Mouse (Mus musculus) lung, adult 2 months (tissue): Measurements from ENCODE around the gene Pdk2. TPM values are rescaled to one million over a fixed set of nuclear protein-coding genes. Genes with fewer than 3 reads are reported as not detected.
A peak's percentile ranks its signal among the peaks of the same experiment; 100 is the strongest.

Source experiments
- DNase-seq: peaks from one replicate; pipeline ENCODE4 v3.0.0; 2022
- H3K4me1 ChIP-seq: fragments of 200-500 bp; 2 replicates; pipeline ENCODE4 v1.6.1; 2011; ENCODE audit warnings: low read length; ENCODE audit not compliant: control insufficient read depth, insufficient read depth
- H3K4me3 ChIP-seq: fragments of 200-500 bp; replicated peaks from 2 replicates; pipeline ENCODE3; 2011; ENCODE audit warnings: low read depth, mild to moderate bottlenecking, control low read depth, low read length; ENCODE audit errors: extremely low read depth
- CTCF ChIP-seq: fragments of 200-500 bp; IDR thresholded peaks from 2 replicates; pipeline ENCODE4 v1.5.1; 2011; ENCODE audit warnings: mild to moderate bottlenecking, low read length, control low read depth; ENCODE audit not compliant: insufficient read depth
- POLR2A ChIP-seq: fragments of 200-500 bp; IDR thresholded peaks from 2 replicates; pipeline ENCODE4 v1.6.1; 2011; ENCODE audit warnings: low read depth, mild to moderate bottlenecking, control low read depth, low read length, borderline replicate concordance; ENCODE audit errors: extremely low read depth
- WGBS: fragments of 180-500 bp; shearing (Covaris S2); methylation state at CpG from one replicate; pipeline ENCODE4 v1.1.7; 2018; 5-methylcytosine and 5-hydroxymethylcytosine counted together
- polyA plus RNA-seq: library from polyadenylated mRNA; depleted of rRNA; stranded (reverse); fragments of >200 nt; gene quantifications from 2 replicates; pipeline ENCODE4 v1.2.3, GENCODE M21; 2012

Pdk2 gene
- polyA plus RNA-seq, 1 experiment: 67.3 TPM

DNA sequence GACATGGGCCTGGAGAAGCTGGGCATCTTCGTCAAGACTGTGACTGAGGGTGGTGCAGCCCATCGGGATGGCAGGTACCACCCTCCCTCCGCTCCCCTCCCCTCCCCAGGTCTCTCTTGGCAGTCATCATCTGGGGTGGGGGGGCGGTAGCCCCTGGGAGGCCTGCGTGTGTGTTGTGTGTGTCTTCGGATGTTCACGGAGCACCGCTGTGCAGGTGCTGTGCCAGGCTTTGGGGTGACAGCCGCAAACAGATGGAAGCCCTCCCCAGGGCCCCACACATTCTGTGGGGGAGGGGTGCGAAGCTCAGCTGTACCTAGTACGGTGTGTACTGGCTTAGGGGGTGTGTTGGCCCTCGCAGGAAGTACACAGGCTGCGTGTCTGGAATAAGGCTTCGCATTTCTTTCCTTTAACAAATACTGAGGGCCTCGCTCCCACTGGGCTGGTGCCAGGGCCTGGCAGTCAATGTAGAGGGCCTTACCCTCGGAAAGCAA, 43.1 kb downstream of the Pdk2 start:
- H3K4me3 ChIP-seq: no peak overlapping the region
- TF ChIP-seq POLR2A: no peak
- no peak for TF ChIP-seq CTCF
- no peak for DNase-seq
- peaks cover 23% of the 10 kb centered on the region for H3K4me1 ChIP-seq
- WGBS: 48% methylated on average over 16 of the region's 16 CpGs

DNA sequence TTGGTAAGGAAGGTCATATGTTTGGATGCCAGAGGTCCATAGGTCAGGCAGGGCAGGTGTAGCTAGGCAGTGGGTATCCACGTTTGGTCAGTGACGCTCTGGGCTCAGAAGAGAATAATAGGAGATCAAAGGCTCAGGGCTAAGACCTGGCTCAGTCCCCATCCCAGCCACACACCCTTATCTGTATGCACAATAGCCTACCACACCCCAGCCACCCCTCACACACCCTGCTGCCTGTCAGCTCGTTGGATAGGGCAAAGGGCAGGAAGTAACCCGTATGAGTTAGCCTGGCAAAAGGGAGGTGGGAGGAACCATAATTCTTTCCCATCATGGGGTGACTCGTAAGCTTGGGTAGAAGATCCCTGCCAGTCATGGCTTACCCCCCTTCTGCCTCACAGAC, 43.6 kb downstream of the Pdk2 start:
- WGBS: 35% methylated on average over 5 of the region's 5 CpGs
- DNase-seq: no peak
- no peak for TF ChIP-seq POLR2A
- no peak for TF ChIP-seq CTCF
- no peak overlapping the region for H3K4me3 ChIP-seq
- peaks cover 23% of the 10 kb centered on the region for H3K4me1 ChIP-seq

DNA sequence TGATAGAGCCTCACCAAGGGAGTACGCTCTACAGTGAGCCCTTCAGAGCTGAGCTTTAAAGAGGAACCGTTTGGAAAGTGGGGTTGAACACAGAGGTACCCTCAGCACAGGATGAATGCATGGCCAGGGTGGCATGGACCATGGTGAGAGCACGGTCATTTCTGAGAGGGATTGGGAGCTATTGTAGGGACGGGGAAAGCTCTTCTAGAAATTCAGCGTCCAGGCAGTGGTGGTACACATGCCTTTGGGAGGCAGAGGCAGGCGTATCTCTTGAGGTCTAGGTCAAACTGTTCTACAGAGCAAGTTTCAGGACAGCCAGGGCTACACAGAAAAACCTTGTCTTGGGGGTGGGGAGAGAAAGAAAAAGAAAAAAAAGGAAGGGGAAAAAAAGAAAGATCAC, 44.2 kb downstream of the Pdk2 start:
- Histone ChIP-seq H3K4me1 (peaks cover 23% of the 10 kb centered on the region), H3K4me3 (no peak overlapping the region)
- WGBS: 90% methylated on average over 6 of the region's 6 CpGs
- no peak for TF ChIP-seq CTCF
- no peak for TF ChIP-seq POLR2A
- no peak for DNase-seq

DNA sequence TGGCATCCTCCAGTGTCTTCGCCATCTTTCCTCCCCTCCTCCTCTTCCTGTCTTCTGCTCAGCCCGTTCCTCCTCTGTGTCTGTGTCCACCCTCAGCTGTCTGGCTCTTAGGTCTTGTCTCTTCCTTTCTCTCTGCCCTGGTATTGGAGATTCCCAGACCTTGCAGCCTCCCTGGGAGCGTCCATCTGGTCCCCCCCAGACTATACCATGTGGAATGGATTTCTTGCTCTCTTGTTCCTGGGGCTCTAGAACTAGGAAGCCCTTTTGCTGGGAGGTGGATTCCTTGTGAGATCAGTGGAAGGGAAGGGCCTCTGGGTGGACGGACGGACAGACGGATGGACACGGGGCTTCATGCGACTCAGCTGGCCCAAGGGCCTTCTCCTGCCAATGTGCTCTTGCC, 45.1 kb downstream of the Pdk2 start:
- no peak overlapping the region for H3K4me3 ChIP-seq
- no peak for DNase-seq
- no peak for TF ChIP-seq POLR2A
- no peak for TF ChIP-seq CTCF
- peaks cover 23% of the 10 kb centered on the region for H3K4me1 ChIP-seq
- WGBS: 73% methylated on average over 8 of the region's 8 CpGs

DNA sequence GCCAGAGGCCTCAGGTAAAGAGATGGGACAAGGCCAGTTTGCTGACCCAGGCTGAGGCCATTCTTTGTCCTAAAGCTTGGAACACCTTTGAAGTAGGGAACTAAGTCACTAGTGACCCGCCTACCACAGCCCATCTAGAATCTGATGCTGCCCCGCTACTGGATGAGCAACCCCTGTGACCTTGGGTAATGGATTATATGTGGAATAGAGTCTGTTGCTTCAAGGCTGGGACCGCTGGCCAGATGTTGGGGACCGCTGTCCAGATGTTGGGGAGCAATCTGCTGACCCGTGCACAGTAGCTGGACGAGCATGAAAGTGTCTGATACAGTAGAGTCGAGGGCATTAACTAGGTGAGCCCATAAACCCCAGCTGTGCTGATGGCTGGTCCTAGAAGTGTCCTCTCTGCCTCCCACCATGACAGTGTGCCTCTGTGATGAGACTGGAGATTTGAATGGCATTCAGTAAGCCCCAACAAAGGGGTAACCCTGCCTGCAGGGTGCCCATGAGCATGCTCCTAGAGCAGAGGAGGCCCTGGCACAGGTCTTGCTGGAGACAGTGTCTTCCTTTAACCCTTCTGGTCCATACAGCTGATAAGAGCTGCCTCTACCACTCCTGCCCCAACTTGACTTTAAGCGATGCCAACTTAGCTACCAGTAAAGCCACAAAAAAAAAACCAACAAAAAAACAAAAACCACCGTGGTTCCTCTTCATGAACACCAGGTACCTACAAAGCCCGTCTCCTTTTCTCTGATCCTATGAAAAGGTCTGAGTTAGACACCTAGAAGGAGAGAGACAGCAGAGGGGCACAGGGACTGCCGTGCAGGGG, 46.0 kb downstream of the Pdk2 start:
- 62% methylated on average over 11 of the region's 11 CpGs for WGBS
- Histone ChIP-seq H3K4me1 (peaks cover 18% of the 10 kb centered on the region), H3K4me3 (no peak overlapping the region)
- no peak for DNase-seq
- no peak for TF ChIP-seq POLR2A
- no peak for TF ChIP-seq CTCF

DNA sequence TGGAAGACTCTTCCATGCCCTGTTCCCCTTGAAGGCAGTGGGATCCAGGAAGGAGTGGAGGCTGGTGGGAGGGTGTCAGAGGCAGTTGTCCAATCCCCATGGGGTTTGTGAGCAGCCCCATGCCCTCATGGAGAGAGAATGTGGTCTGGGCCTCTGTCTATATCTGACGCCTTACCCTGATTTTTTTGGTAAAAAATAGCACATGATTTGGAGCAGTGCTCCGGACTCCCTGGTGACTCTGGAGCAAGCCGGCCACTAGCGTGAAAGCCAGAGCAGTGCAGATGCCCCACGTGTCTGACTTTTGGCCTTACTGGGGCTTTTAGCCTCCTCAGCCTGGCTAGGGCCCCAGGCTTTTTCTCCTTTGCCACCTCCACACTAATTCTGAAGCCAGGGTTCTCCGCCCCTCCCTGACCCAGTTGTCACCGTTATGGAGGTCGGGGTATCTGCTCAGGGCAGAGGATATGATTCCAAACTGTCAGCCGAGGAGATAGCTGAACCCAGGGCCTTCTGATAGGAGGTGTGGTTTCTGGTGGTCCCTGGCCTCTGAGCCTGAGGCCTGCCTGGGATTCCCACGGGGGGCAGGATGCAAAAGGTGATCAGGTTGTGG, 46.8 kb downstream of the Pdk2 start:
- no peak for DNase-seq
- Histone ChIP-seq H3K4me1 (peaks cover 20% of the 10 kb centered on the region), H3K4me3 (peak overlapping the region; percentile 17)
- no peak for TF ChIP-seq CTCF
- TF ChIP-seq POLR2A: no peak
- WGBS: 24% methylated on average over 10 of the region's 10 CpGs

GRCm38 (mm10) chr11:94992754-94993606, 48.2 kb downstream of the Pdk2 start:
- Histone ChIP-seq H3K4me3 (peak overlapping the region; percentile 70), H3K4me1 (peaks cover 19% of the 10 kb centered on the region)
- peak; percentile 71 for DNase-seq
- WGBS: under 1% methylated on average over 22 of the region's 22 CpGs
- no peak for TF ChIP-seq CTCF
- peak; percentile 43; the same call in 1 of the 2 replicates for TF ChIP-seq POLR2A

DNA sequence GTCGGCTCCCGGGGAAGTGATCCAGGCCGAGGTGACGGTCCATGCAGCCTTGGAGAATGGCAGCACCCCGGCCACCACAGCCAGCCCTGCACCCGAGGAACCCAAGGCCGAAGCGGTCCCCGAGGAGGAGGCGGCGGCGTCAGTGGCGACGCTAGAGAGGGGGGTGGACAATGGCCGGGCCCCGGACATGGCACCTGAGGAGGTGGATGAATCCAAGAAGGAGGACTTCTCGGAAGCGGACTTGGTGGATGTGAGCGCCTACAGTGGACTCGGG, 48.7 kb downstream of the Pdk2 start:
- DNase-seq: no peak
- under 1% methylated on average over 20 of the region's 20 CpGs for WGBS
- peaks cover 14% of the 10 kb centered on the region for H3K4me1 ChIP-seq
- no peak for TF ChIP-seq POLR2A
- no peak for TF ChIP-seq CTCF
- H3K4me3 ChIP-seq: peak overlapping the region; percentile 70
